Mouse (Mus musculus): Measurements from ENCODE around the gene Clpb. TPM values are rescaled to one million over a fixed set of nuclear protein-coding genes. Genes with fewer than 3 reads are reported as not detected.

The Clpb gene
- total RNA-seq, 2 experiments from 2014 or later, result 59.2 to 60.1 TPM

GRCm38 (mm10) chr7:101673497-101673896 lies 10.1 kb downstream of the Clpb start:
- DNase-seq (ENCODE audit: low spot score in 2 of 2), result no peak

GRCm38 (mm10) chr7:101676033-101676761 lies 12.8 kb downstream of the Clpb start:
- no peak for DNase-seq (ENCODE audit: low spot score in 2 of 2)

DNA sequence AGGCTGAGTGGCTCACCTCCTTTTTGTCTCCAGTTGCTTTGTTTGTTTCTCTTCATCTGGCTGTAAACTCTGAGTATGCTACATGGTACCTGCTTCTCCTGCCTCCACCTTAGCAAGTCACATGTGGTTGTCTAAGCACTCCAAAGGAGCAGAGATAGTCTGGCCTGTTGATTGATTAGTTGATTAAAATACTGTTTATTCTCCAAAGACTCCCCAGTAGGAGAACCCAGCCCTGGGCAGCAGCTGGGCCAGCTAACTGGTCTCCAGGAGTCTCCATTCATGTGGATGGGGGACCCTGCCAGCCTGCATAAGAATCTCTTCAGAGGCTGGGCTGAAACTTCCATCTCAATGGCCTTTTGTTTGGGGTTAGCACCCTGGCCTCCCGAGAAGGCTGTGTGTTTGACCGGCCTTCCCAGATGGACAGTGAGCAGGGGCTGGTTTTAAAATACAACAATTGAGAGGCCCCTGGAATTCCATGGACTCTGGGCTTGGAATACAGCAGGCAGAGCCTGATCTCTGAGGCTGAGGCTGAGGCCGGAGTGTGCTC lies 13.4 kb downstream of the Clpb start:
- no peak for DNase-seq (ENCODE audit: low spot score in 2 of 2)

GRCm38 (mm10) chr7:101679591-101679990 lies 16.2 kb downstream of the Clpb start:
- DNase-seq (ENCODE audit: low spot score in 2 of 2), result peak; percentile 62 to 85

DNA sequence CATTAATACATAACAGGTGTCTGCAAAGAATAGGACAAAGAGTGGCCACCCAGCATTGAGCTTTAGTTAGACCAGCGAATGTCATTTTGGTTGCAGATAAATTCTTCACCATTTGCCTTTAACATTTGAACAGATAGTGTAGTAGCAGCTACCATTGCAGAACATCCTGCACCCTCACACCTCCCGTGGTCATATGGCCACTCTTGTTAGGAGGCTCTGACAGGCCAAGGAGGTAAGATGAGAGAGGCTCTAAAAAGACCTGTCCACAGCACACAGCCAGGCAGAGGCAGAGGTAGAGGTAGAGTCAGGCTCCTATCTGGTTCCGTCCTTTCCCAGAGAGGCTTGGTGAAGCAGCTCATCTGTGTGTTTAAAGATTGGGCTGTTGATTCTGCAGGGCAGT lies 17.5 kb downstream of the Clpb start:
- DNase-seq (ENCODE audit: low spot score in 2 of 2), result no peak

- DNase-seq (ENCODE audit: low spot score in 2 of 2), result no peak
These were observed 18.2 kb downstream of the Clpb start for GRCm38 (mm10) chr7:101681565-101682071.

- DNase-seq (ENCODE audit: low spot score in 2 of 2), result no peak
These were observed 19.5 kb downstream of the Clpb start for GRCm38 (mm10) chr7:101682886-101683285.

DNA sequence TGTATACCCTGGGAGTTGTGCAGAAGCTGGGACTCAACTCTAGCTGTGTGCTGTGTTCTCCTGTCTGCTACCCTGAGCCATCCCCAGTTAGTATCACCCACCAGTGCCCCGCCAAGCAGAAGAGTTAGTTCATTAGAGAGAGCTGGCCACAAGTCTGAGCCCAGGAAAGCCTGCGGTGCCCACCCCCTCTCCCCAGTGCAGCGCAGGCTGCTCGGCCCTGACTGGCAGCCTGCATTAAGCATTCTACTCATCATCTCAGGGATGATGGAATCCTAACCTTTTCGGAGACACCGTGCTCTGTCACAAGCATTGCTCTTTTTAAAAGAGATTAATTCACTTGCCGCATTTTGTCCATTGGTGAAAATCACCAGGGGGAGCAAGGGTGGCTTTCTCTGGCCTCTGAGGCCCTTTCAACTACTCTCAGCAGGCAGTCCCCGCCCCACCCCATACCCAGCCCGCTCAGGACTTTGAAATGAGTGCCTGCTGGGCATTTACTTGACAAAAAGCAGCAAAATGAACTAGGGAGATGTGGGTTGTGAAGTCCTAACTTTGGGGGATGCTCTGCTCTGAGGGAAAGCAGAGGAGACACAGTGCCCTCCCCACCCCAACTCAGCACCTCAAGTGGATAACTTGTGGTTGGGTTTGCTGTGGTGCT lies 20.7 kb downstream of the Clpb start:
- no peak for DNase-seq (ENCODE audit: low spot score in 2 of 2)

- DNase-seq (ENCODE audit: low spot score in 2 of 2), result no peak
These were observed 21.2 kb downstream of the Clpb start for GRCm38 (mm10) chr7:101684671-101685070.

GRCm38 (mm10) chr7:101687144-101687543 lies 23.7 kb downstream of the Clpb start:
- DNase-seq (ENCODE audit: low spot score in 2 of 2), result no peak

GRCm38 (mm10) chr7:101690471-101690870 lies 27.0 kb downstream of the Clpb start:
- DNase-seq (ENCODE audit: low spot score in 2 of 2), result no peak

GRCm38 (mm10) chr7:101691863-101692262 lies 28.4 kb downstream of the Clpb start:
- no peak for DNase-seq (ENCODE audit: low spot score in 2 of 2)

- no peak for DNase-seq (ENCODE audit: low spot score in 2 of 2)
These were observed 29.0 kb downstream of the Clpb start for GRCm38 (mm10) chr7:101692446-101692845.

GRCm38 (mm10) chr7:101695483-101695882 lies 32.0 kb downstream of the Clpb start:
- DNase-seq (ENCODE audit: low spot score in 2 of 2), result no peak

DNA sequence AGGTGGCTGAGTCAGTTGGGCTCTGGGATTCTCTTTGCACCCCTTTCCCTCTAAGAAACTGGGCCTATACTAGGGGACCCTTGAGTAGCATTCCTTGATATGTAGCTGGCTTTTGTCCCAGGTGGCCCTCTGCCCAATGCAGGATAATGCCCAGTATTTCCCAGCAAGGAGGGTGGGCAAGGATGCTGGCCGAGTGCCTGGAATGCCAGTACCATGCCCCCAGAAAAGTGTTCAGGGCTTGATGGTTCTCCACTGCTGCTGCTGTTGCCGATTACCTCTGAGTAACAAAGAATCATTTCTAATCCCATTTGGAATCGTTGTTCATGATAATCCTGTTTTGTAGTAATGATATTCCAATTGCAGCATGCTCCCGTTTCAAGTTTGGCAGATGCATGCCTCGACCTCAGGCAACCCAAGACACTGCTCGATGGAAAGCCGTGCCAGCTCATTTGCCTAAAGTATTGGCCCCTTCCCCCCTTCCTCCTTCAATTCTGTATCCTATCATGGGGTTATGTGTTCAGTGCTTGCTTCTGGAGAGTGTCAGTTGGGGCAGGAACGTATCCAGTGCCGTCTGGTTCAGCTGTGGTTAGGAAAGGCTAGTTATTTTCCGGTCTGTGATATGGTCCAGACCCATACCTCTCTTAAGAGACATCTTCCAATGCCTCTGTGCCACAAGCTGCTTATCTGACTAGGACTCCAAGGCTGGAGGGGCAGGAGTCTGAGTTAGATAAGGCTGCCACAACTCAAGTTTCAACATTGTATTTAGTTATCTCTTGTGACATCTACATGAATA lies 33.7 kb downstream of the Clpb start:
- DNase-seq (ENCODE audit: low spot score in 2 of 2), result no peak

GRCm38 (mm10) chr7:101700296-101700695 lies 36.9 kb downstream of the Clpb start:
- DNase-seq (ENCODE audit: low spot score in 2 of 2), result no peak

GRCm38 (mm10) chr7:101702706-101703105 lies 39.3 kb downstream of the Clpb start:
- no peak for DNase-seq (ENCODE audit: low spot score in 2 of 2)

- no peak for DNase-seq (ENCODE audit: low spot score in 2 of 2)
These were observed 46.2 kb downstream of the Clpb start for GRCm38 (mm10) chr7:101709586-101709985.

DNA sequence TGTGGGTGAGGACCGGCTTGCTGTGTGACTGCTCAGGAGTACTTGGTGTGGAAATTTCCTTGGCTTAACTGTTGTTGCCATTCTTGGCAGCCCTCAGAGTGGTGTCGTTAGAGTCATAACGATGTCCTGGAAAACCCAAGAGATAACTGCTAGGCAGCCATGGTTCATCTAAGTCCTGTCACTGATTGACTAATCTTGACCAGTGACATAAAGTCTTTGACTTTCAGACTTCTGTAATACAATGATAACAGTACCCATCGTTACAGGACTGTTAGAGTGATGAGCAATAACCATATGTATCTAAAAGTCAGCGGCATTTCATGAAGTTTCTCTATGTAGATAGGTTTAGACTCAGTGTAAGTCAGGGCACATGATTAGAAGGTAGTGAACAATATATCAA lies 46.8 kb downstream of the Clpb start:
- no peak for DNase-seq (ENCODE audit: low spot score in 2 of 2)

DNA sequence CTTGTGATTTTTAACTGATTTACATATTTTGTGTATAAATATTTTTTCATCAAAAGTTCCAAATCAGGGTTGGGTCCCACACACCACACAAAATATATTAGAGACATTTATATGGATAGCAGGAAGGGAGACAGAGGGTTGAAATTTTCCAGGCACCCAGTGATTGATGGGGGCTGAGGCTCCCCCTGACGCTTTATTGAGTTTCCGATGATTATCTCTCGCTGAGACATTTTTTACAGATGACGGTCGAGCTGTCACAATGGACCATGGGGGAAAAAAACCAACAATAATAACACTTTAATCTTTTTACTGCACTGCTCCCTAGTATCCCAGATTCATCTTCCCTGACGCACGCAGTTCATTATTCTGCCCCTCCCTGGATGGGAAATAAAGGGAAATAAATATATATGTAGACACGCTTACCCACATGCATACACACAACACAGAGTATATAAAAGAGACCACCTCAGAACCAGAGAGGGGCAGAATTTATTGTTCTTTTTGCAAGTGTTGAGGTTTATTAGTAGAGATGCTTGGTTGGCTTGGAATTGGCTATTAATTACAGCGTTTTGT lies 50.5 kb downstream of the Clpb start:
- no peak for DNase-seq (ENCODE audit: low spot score in 2 of 2)

DNA sequence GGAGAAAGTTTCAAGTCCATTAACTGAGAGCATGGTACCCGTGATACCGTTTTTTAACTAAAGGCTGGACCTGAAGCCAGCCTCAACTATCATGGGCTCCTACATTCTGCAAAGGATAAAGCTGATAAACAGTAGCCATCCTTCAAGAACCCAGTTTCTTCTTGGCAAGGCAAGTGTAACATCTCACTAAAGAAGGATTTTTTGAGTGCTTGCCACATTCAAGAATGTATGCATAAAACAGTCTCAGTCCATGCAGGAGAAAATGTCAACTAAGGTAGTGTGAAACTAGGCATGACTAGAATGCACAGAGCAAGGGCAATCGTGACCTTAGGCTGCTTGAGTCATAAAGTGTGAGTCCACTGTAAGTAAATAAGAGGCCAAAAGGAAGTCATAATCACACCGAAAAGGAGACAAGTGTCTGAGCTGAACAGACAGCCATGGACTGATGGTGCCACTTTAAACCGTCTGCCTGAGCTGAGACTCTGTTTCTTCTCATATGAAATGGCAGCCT lies 51.7 kb downstream of the Clpb start:
- no peak for DNase-seq (ENCODE audit: low spot score in 2 of 2)

Measured in layer of hippocampus, adult 18-20 months (tissue).